Mouse (Mus musculus) liver, adult 2 months (tissue): ENCODE results near the gene A030014E15Rik.

Experiments
- CTCF ChIP-seq: fragments of 200-500 bp; IDR thresholded peaks from 2 replicates; pipeline ENCODE4 v1.5.1; 2011; ENCODE audit warnings: low read depth, low read length, control low read depth
- POLR2A ChIP-seq: fragments of 200-500 bp; IDR thresholded peaks from 2 replicates; pipeline ENCODE4 v1.6.1; 2011; ENCODE audit warnings: low read length, control low read depth; ENCODE audit not compliant: insufficient read depth; ENCODE audit errors: extremely low read depth

GRCm38 (mm10) chr1:82938666-82939065 is 13.9 kb downstream of the A030014E15Rik start:
- TF ChIP-seq CTCF (no peak), POLR2A (no peak)
